28 mouse cellular contexts compared by ENCODE assay signal in the genomic region with DNA sequence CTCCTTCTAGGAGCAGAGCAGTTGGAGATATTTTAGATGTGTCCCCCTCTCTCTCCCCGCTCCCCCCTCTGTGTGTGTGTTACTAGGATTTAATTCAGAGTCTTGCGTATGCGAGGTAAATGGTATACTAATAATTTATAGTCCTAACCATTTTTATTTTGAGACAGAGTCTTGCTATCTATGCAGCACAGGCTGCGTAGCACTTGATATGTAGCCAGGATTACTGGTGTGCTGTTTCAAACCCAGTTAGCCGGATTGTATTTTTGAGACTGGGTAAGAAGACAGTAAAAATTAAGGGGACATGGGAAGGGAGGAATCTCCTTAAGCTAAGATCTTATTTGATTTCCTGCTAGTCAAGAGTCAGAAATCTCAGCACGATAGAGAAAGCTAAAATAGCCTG.
"Had no signal": no experiment of that assay in that cellular context is flagged by ENCODE, and none has a peak within 500 bp of the region (broad histone marks: within the 10 kb centered on the region; RNA-seq: fewer than 3 reads in every experiment).

No protein-coding gene starts in this region.

- H3K9me3 ChIP-seq: embryonic facial prominence, embryonic 10.5 days; embryonic facial prominence, embryonic 12.5 days; embryonic facial prominence, embryonic 13.5 days; embryonic facial prominence, embryonic 15.5 days; forebrain, embryonic 10.5 days; forebrain, embryonic 12.5 days; forebrain, embryonic 13.5 days; forebrain, embryonic 15.5 days had no signal

- H3K4me1 ChIP-seq: embryonic facial prominence, embryonic 12.5 days; embryonic facial prominence, embryonic 13.5 days; embryonic facial prominence, embryonic 15.5 days; forebrain, embryonic 15.5 days had no signal

- H3K4me2 ChIP-seq: embryonic facial prominence, embryonic 12.5 days; embryonic facial prominence, embryonic 13.5 days; embryonic facial prominence, embryonic 15.5 days; forebrain, embryonic 12.5 days; forebrain, embryonic 13.5 days; forebrain, embryonic 15.5 days had no signal

- H3K36me3 ChIP-seq: embryonic facial prominence, embryonic 10.5 days; embryonic facial prominence, embryonic 12.5 days; embryonic facial prominence, embryonic 13.5 days; embryonic facial prominence, embryonic 15.5 days; forebrain, embryonic 10.5 days; forebrain, embryonic 12.5 days; forebrain, embryonic 15.5 days had no signal

- H3K27ac ChIP-seq: embryonic facial prominence, embryonic 10.5 days; embryonic facial prominence, embryonic 12.5 days; embryonic facial prominence, embryonic 13.5 days; embryonic facial prominence, embryonic 15.5 days; forebrain, embryonic 10.5 days; forebrain, embryonic 12.5 days; forebrain, embryonic 13.5 days; forebrain, embryonic 15.5 days; gastrocnemius, adult 2 months; heart, adult 2 months had no signal

- H3K27me3 ChIP-seq: embryonic facial prominence, embryonic 12.5 days; embryonic facial prominence, embryonic 13.5 days; embryonic facial prominence, embryonic 15.5 days; forebrain, embryonic 15.5 days had no signal

- H3K4me3 ChIP-seq: embryonic facial prominence, embryonic 10.5 days; embryonic facial prominence, embryonic 12.5 days; embryonic facial prominence, embryonic 13.5 days; embryonic facial prominence, embryonic 15.5 days; erythroblast, embryonic 14.5 days; forebrain, embryonic 10.5 days; forebrain, embryonic 12.5 days; forebrain, embryonic 13.5 days; forebrain, embryonic 15.5 days; gastrocnemius, adult 2 months; heart, adult 2 months had no signal

- DNase-seq: cerebellum, adult 2 months; cerebellum, adult 8-10 months; cerebellum, adult 9-10 months; cerebellum, adult 9-11 months; cerebellum, postnatal 10 days; cerebellum, postnatal 14 days; cerebellum, postnatal 36 days; embryo, embryonic 11 days; forebrain, postnatal 0 days; gastrocnemius, adult 2 months; gastrocnemius, postnatal 10 days; gastrocnemius, postnatal 14 days; gastrocnemius, postnatal 25 days; gastrocnemius, postnatal 36 days; heart, adult 11 months; heart, adult 18-20 months; heart, adult 2 months had no signal

- H3K9ac ChIP-seq: embryonic facial prominence, embryonic 12.5 days; embryonic facial prominence, embryonic 13.5 days; embryonic facial prominence, embryonic 15.5 days; forebrain, embryonic 12.5 days; forebrain, embryonic 13.5 days; forebrain, embryonic 15.5 days; forebrain, postnatal 0 days had no signal

- ATAC-seq: forebrain, embryonic 13.5 days; forebrain, embryonic 14.5 days; forebrain, embryonic 15.5 days; forebrain, embryonic 16.5 days; forebrain, postnatal 0 days had no signal
